In the genomic region with DNA sequence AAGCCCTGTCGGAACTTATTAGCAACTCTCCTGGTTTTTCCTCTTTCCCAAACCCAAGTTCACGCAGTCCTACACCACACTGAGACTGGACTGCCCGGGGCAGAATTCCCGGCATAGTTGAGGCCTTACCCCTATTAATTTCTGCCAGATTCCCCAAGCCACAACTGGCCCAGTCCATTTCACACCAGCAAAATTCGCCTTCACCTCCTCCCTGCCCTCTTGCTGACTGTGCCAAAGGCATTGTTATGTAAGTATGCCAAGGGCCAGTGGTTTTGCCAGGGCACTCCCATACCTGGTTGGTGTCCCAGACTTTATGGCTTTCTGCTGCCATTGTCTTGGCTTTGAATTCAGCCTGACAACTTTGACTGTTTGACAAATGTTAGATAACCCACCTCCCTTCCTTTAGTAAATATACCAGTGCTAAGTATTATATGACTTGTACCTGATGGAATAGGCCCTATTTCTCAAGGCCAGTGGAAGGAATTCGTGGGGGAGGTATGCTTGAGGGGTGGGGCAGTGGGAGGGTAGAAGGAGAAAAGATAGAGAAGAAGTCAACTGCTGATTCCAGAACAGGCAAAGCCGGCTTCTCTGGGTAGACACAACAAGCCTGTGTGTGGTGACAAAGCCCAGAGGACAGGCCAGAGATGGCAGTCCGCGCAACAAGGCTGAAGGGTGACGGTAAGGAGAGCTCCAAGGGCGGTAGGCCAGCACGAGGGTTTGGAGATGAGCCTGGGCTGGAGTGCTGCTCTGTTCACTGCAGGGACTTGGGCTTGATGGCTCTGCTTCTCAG, we compare ENCODE assay signal across 8 mouse cellular contexts.
DNase-seq lines count a peak whose midpoint lies in the region; ATAC-seq and TF ChIP-seq lines count a peak whose summit lies in the region.

No protein-coding gene starts in this region.

- 34% methylated on average over 12 of the region's 12 CpGs for WGBS in kidney, adult 2 months

- no peak for TF ChIP-seq CTCF in kidney, adult 2 months (conservative IDR thresholded peaks at IDR 0.05; ENCODE audit: insufficient read depth, insufficient read length, low read depth, low read length)

- no peaks in the 10 kb centered on the region for H3K36me3 ChIP-seq in kidney, adult 2 months (ENCODE audit: control insufficient read depth, insufficient read depth, low read length)

- intact Hi-C loops in heart, postnatal 36 days (cut with DNase I), result no loop called here

- ATAC-seq in activated CD4-positive, CD25-positive, alpha-beta regulatory T cell, adult 4 months, result no peak

- DNase-seq in heart, postnatal 36 days, result peak; percentile 23 to 24
- DNase-seq in heart, adult 8-10 months (ENCODE audit: low spot score), result no peak
- DNase-seq in cerebellum, postnatal 10 days, result peak; percentile 57 to 68
- DNase-seq in kidney, adult 2 months, result peak; percentile 94
- peak; percentile 21 for DNase-seq in lung, postnatal 14 days
- DNase-seq in retina, postnatal 1 day, result no peak
- DNase-seq in left cerebral cortex, adult 8-10 months (ENCODE audit: low spot score in 2 of 2), result no peak

- 0 out of 2 replicates have a peak overlapping the region, but pooled peaks have one; percentile 1 for H3K4me3 ChIP-seq in kidney, adult 2 months (ENCODE audit: insufficient read depth, low read depth, low read length)

- H3K4me1 ChIP-seq in kidney, adult 2 months (ENCODE audit: control insufficient read depth, insufficient read depth, low read length), result peaks cover 51% of the 10 kb centered on the region

- no peaks in the 10 kb centered on the region for H3K27me3 ChIP-seq in kidney, adult 2 months (replicated peaks; ENCODE audit: control insufficient read depth, insufficient read depth, low read length)

- H3K27ac ChIP-seq in kidney, adult 2 months (ENCODE audit: insufficient read depth, low read depth, low read length), result peak overlapping the region; percentile 75

- TF ChIP-seq POLR2A in kidney, adult 2 months (IDR thresholded peaks at IDR 0.05; ENCODE audit: low read depth, low read length), result no peak

Comparison
In these comparisons a context has a peak if more than half of its experiments do, and no peak if none do; other contexts are left out.
1. DNase-seq: peak in heart, postnatal 36 days (2 of 2), cerebellum, postnatal 10 days (2 of 2), kidney, adult 2 months (single experiment) and lung, postnatal 14 days (single experiment); none in heart, adult 8-10 months (single experiment), retina, postnatal 1 day (single experiment) and left cerebral cortex, adult 8-10 months (0 of 2).